Mouse (Mus musculus) fat pad, adult 2 months (tissue): ENCODE results near the gene Wfdc18.

Experiments used
- DNase-seq: peaks from one replicate; pipeline ENCODE4 v3.0.0-alpha.2; 2011; ENCODE audit warnings: low read depth, low spot score; ENCODE audit errors: extremely low read depth

Gene Wfdc18

GRCm38 (mm10) chr11:83742731-83743355 lies 34.0 kb downstream of the Wfdc18 start:
- DNase-seq = no peak

DNA sequence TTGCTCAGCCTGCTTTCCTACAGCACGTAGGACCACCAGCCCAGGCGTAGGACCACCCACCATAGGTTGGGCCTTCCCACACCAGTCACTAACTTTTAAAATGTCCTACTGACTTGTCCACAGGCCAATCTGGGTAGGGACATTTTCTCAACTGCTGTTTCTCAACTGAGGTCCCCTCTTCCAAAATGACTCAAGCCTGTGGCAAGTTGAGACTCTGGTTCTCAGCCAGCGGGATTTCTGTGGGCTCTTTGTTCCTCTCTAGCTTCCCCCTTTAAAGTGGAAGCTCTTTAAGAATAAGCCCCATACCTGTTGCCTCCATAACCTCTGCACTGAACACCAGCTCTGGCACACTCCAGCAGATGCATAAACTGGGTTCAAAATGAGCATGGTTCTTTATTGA lies 34.7 kb downstream of the Wfdc18 start:
- DNase-seq = no peak

DNA sequence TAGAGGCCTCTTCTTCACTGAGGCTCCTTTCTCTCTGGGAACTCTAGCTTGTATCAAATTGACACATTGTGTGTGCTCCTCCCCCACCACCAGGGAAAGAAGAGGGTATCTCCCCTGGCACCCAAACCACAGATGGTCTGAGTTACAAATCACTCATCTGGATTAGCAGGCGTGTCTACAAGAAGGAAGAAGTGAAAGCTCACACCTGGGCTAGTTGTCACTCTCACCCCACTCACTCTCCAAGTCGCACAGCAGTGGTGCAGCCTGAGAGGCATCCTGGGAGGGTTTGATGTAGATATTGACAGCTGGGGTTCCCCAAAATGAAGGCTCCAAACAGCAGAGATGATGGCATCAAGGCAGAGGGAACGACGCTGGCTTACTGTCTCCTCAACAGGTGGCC lies 37.3 kb downstream of the Wfdc18 start:
- DNase-seq = no peak

DNA sequence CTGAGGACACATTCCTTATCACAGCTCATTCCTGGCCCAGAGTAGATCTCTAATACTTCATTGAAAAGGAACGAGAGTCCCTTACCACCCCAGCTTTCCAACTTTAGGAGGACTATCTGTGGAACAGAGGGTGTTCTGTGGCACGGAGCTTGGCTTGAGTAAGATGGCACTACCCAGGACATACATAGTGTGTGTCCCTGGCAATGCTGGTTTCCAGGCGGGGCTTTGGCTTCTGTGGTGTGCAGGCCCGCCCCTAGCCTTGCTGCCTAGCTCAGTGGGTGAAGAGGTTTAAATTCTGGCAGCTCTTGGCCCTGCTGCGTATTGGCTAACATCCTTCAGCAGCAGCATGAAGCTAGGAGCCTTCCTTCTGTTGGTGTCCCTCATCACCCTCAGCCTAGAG lies 37.9 kb downstream of the Wfdc18 start, which contains the start of gene Wfdc21:
Gene Wfdc21 (plus strand): TSS at position 260 of the 400 bp plus-strand sequence.
- no peak for DNase-seq

GRCm38 (mm10) chr11:83747376-83748265 lies 38.8 kb downstream of the Wfdc18 start:
- no peak for DNase-seq

DNA sequence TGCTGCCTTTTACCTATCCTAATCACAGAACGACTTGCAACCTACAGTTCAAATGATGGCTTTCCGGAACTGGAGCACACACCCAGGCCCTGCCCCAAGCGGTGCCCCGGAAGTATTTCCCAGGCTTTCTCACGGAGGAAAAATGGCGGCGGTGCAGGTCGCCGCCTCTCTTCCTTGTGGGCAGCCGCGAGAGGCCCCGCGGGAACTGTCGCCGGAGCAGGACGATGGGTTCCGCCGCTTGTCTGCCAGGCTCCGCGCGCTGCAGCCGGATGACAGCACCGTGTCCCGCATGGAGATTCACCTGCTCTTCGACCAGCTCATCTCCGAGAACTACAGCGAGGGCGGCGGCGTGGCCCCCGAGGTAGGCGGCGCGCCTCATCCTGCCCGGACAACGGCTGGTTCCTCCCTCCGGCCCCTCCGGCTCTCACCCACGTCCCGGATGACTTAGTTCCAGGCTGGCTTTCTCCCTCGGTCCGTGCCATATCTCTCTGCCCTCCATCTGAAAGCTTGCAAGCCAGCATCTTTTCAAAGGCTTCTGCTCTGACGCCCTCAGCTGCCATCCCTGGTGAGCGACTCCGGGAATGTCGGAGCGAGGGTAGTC lies 44.9 kb downstream of the Wfdc18 start, which contains the start of gene Heatr6:
Gene Heatr6 (plus strand): TSS at position 116 of the 601 bp plus-strand sequence.
- DNase-seq = no peak

DNA sequence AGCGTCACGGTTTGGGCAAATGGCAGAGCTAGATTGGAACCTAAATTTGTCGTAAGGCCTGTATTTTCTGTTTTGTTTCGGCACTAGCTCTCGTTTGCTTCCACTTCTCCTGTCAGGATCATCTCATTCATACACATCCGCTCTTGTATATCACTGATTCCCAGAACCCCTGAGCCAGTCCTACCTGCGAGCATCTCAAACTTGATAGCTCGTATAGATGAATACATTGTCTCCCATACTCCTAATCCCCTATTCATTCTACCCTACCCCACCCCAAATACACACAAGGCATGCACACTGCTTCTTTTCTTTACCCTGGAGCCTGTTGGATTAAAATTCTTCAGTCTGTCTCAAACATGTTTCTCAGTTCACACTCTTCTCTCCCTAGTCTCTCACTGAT lies 45.4 kb downstream of the Wfdc18 start:
- no peak for DNase-seq
